Mouse (Mus musculus): ENCODE results near the gene Ifitm5. TPM values are rescaled to one million over a fixed set of nuclear protein-coding genes. Genes with fewer than 3 reads are reported as not detected.

Ifitm5 gene
- polyA plus RNA-seq, 1 experiment from 2014 or later, result 0.82 TPM

DNA sequence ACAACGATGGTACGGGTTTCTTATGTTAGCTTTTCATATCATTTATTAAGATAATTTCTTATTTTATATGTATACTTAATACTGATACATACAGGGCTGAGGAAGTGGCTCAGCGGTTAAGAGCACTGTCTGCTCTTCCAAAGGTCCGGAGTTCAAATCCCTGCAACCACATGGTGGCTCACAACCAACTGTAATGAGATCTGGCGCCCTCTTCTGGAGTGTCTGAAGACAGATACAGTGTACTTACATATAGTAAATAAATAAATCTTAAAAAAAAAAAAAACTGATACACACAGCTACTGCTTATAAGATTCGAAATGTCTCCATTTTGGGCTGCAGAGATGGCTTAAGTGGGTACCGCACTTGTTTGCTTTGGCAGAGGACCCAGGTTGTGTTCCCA is 42.4 kb downstream of the Ifitm5 start:
- no peaks in the 10 kb centered on the region for H3K36me3 ChIP-seq
- no peak overlapping the region for H3K4me3 ChIP-seq
- ATAC-seq (ENCODE audit: low FRiP score, low read depth), result no peak
- no peaks in the 10 kb centered on the region for H3K9me3 ChIP-seq
- peaks cover 11% of the 10 kb centered on the region for H3K4me1 ChIP-seq (replicated peaks)
- H3K4me2 ChIP-seq, result no peak overlapping the region
- 86% methylated on average over 7 of the region's 7 CpGs for WGBS
- H3K27me3 ChIP-seq, result no peaks in the 10 kb centered on the region
- H3K9ac ChIP-seq, result no peak overlapping the region
- no peak overlapping the region for H3K27ac ChIP-seq (replicated peaks)

DNA sequence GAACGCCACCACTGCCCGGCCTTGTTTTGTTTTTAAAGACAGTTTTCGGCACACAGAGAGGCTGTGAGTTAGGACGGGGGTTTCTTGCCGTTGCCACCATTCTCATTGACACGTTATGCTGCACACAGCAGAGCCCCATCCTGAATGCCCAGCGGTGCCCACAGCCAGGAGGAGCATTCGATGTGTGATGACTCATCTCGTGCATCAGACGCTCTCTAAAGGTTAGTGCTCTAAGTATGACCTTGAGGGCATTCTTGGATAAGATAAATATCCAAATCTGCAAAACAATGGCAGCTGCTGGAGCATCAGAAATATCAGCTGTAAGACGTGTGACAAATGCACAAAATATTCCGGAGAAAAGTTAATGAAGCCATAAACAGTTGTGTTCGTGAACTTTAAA is 43.0 kb downstream of the Ifitm5 start:
- Histone ChIP-seq H3K4me3 (no peak overlapping the region), H3K4me2 (no peak overlapping the region), H3K36me3 (no peaks in the 10 kb centered on the region), H3K9ac (no peak overlapping the region), H3K27ac (replicated peaks) (no peak overlapping the region), H3K27me3 (no peaks in the 10 kb centered on the region), H3K9me3 (no peaks in the 10 kb centered on the region), H3K4me1 (replicated peaks) (peaks cover 11% of the 10 kb centered on the region)
- 86% methylated on average over 13 of the region's 13 CpGs for WGBS
- ATAC-seq (ENCODE audit: low FRiP score, low read depth), result no peak

GRCm38 (mm10) chr7:140905642-140906081 is 44.4 kb downstream of the Ifitm5 start:
- no peaks in the 10 kb centered on the region for H3K36me3 ChIP-seq
- no peak for ATAC-seq (ENCODE audit: low FRiP score, low read depth)
- no peak overlapping the region for H3K27ac ChIP-seq (replicated peaks)
- no peak overlapping the region for H3K4me3 ChIP-seq
- 83% methylated on average over 2 of the region's 2 CpGs for WGBS
- H3K4me1 ChIP-seq (replicated peaks), result peaks cover 11% of the 10 kb centered on the region
- no peak overlapping the region for H3K4me2 ChIP-seq
- no peaks in the 10 kb centered on the region for H3K27me3 ChIP-seq
- no peaks in the 10 kb centered on the region for H3K9me3 ChIP-seq
- H3K9ac ChIP-seq, result no peak overlapping the region

DNA sequence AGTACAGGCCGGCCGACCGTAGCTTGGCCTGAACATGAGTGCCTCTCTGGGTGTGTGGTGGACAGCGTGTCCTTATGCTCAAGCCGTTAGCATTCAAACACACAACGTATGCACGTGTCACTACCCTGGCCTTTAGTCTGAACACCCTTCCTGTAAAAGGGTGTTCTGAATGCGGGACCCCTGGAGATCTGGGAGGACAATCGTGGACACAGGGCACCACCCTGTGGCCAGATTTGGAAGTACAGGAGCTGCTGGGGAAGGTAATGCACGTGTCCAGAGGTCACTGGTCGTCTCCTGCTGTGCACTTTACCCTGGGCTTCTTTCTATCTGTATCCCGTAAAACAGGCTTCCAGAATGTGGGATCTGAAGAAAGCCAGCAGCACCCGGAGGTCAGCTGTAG is 46.9 kb downstream of the Ifitm5 start:
- Histone ChIP-seq H3K4me3 (no peak overlapping the region), H3K4me2 (0 out of 2 replicates have a peak overlapping the region, but pooled peaks have one; percentile 13), H3K27me3 (no peaks in the 10 kb centered on the region), H3K27ac (replicated peaks) (no peak overlapping the region), H3K36me3 (peaks cover 8% of the 10 kb centered on the region), H3K9me3 (no peaks in the 10 kb centered on the region), H3K9ac (no peak overlapping the region), H3K4me1 (replicated peaks) (peaks cover 6% of the 10 kb centered on the region)
- peak; percentile 55 for ATAC-seq (ENCODE audit: low FRiP score, low read depth)
- WGBS, result 25% methylated on average over 13 of the region's 13 CpGs

DNA sequence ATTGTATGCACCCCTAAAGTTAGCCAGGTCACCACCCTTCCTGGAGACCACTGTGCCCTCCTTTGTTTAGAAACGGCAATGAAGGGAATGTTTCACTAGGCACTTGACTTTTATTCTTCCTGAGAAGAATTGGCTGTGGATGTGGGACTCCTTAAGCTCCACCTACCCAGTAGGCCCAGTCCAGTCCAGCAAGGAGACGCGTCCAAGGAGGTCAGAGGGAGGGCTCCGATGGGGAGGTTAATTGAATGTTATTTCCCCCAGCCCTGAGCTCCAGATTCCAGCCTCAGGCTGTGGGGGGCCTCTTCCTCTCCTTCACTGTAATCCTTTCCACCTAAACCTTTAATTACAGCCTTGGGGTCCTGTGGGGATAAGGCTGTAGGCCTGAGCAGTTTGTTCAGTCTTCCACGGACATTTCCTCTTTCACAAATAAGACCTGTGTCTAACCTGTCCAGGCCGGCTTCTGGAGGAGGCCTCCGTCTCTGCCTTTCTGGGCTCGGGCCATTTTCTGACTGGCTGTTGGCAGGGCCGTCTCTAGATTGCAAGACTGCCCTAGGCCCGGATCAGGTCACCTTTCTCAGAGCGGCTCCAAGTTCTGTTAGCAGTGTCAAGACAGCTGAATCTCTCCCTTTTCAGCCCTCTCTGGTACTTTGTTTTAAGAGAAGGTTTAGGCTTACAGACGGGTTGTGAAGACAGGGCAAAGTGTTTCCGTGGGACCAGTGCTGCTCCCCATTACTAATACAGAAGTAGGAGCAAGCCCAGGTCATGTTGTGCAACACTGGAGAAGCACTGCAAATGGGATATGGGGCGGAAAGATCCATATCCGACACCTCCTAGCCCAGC is 47.8 kb downstream of the Ifitm5 start:
- WGBS, result 83% methylated on average over 15 of the region's 15 CpGs
- no peaks in the 10 kb centered on the region for H3K9me3 ChIP-seq
- H3K36me3 ChIP-seq, result peaks cover 17% of the 10 kb centered on the region
- no peak overlapping the region for H3K27ac ChIP-seq (replicated peaks)
- peaks cover 6% of the 10 kb centered on the region for H3K4me1 ChIP-seq (replicated peaks)
- H3K4me2 ChIP-seq, result no peak overlapping the region
- H3K27me3 ChIP-seq, result no peaks in the 10 kb centered on the region
- no peak for ATAC-seq (ENCODE audit: low FRiP score, low read depth)
- H3K9ac ChIP-seq, result no peak overlapping the region
- H3K4me3 ChIP-seq, result no peak overlapping the region

- no peak within 1 kb of the TSS for H3K4me3 ChIP-seq
- ATAC-seq (ENCODE audit: low FRiP score, low read depth), result no peak
- no peak within 1 kb of the TSS for H3K9ac ChIP-seq
- H3K27ac ChIP-seq (replicated peaks), result no peak within 1 kb of the TSS
- 77% methylated on average over 10 of the region's 10 CpGs for WGBS
- peaks cover 31% of the 10 kb centered on the region for H3K36me3 ChIP-seq
- no peaks in the 10 kb centered on the region for H3K9me3 ChIP-seq
- H3K27me3 ChIP-seq, result no peaks in the 10 kb centered on the region
- H3K4me1 ChIP-seq (replicated peaks), result peaks cover 6% of the 10 kb centered on the region
- H3K4me2 ChIP-seq, result no peak within 1 kb of the TSS
Observed at GRCm38 (mm10) chr7:140900220-140900619, 49.9 kb downstream of the Ifitm5 start, which contains the start of gene Cox8b. Gene Cox8b, minus strand, starts transcription at chr7:140900446.

- Histone ChIP-seq H3K4me1 (replicated peaks) (peaks cover 6% of the 10 kb centered on the region), H3K4me2 (no peak overlapping the region), H3K36me3 (peaks cover 41% of the 10 kb centered on the region), H3K27me3 (no peaks in the 10 kb centered on the region), H3K9me3 (no peaks in the 10 kb centered on the region), H3K27ac (replicated peaks) (no peak overlapping the region), H3K9ac (no peak overlapping the region), H3K4me3 (no peak overlapping the region)
- no peak for ATAC-seq (ENCODE audit: low FRiP score, low read depth)
- WGBS, result 79% methylated on average over 3 of the region's 3 CpGs
Observed at GRCm38 (mm10) chr7:140899121-140899520, 51.0 kb downstream of the Ifitm5 start.

Other genes with a start within 250 kb of the Ifitm5 start
- gene Cyp2e1, start 186.6 kb downstream of the Ifitm5 start, polyA plus RNA-seq (2015; fragmentation: Nextera tagmentation; extraction: Ambion mirVana), result not detected in 2 replicates
- gene Syce1, start 162.4 kb downstream of the Ifitm5 start, polyA plus RNA-seq (2015; fragmentation: Nextera tagmentation; extraction: Ambion mirVana), result 0.40 and 0.42 TPM in 2 replicates
- gene Zfp941, start 128.1 kb downstream of the Ifitm5 start, polyA plus RNA-seq (2015; fragmentation: Nextera tagmentation; extraction: Ambion mirVana), result 27.1 and 28.3 TPM in 2 replicates
- 0.25 TPM in 2 replicates for gene Urah, start 115.3 kb downstream of the Ifitm5 start, polyA plus RNA-seq (2015; fragmentation: Nextera tagmentation; extraction: Ambion mirVana)
- gene Scgb1c1, start 104.7 kb downstream of the Ifitm5 start, polyA plus RNA-seq (2015; fragmentation: Nextera tagmentation; extraction: Ambion mirVana), result not detected in 2 replicates
- gene Odf3, start 102.5 kb downstream of the Ifitm5 start, polyA plus RNA-seq (2015; fragmentation: Nextera tagmentation; extraction: Ambion mirVana), result not detected in 2 replicates
- not detected in 2 replicates for gene Gm45785, start 94.0 kb downstream of the Ifitm5 start, polyA plus RNA-seq (2015; fragmentation: Nextera tagmentation; extraction: Ambion mirVana)
- gene Ric8a, start 93.3 kb downstream of the Ifitm5 start, polyA plus RNA-seq (2015; fragmentation: Nextera tagmentation; extraction: Ambion mirVana), result 97.6 and 104 TPM in 2 replicates
- gene Bet1l, start 92.7 kb downstream of the Ifitm5 start, polyA plus RNA-seq (2015; fragmentation: Nextera tagmentation; extraction: Ambion mirVana), result 38.0 and 44.3 TPM in 2 replicates
- 245 and 259 TPM in 2 replicates for gene Psmd13, start 68.3 kb downstream of the Ifitm5 start, polyA plus RNA-seq (2015; fragmentation: Nextera tagmentation; extraction: Ambion mirVana)
- gene Sirt3, start 68.0 kb downstream of the Ifitm5 start, polyA plus RNA-seq (2015; fragmentation: Nextera tagmentation; extraction: Ambion mirVana), result 56.4 and 60.5 TPM in 2 replicates
- gene Cox8b, start 49.8 kb downstream of the Ifitm5 start, polyA plus RNA-seq (2015; fragmentation: Nextera tagmentation; extraction: Ambion mirVana), result not detected in 2 replicates
- gene Nlrp6, start 29.4 kb downstream of the Ifitm5 start, polyA plus RNA-seq (2015; fragmentation: Nextera tagmentation; extraction: Ambion mirVana), result 0.67 and 0.88 TPM in 2 replicates
- 9.1 TPM in 2 replicates for gene Pgghg, start 8.9 kb downstream of the Ifitm5 start, polyA plus RNA-seq (2015; fragmentation: Nextera tagmentation; extraction: Ambion mirVana)
- not detected in 2 replicates for gene Gm45717, start 5.6 kb upstream of the Ifitm5 start, polyA plus RNA-seq (2015; fragmentation: Nextera tagmentation; extraction: Ambion mirVana)
- 190 and 193 TPM in 2 replicates for gene Ifitm2, start 5.7 kb upstream of the Ifitm5 start, polyA plus RNA-seq (2015; fragmentation: Nextera tagmentation; extraction: Ambion mirVana)
- gene Ifitm1, start 16.9 kb upstream of the Ifitm5 start, polyA plus RNA-seq (2015; fragmentation: Nextera tagmentation; extraction: Ambion mirVana), result 16.6 and 19.9 TPM in 2 replicates
- 36.8 and 54.6 TPM in 2 replicates for gene Ifitm3, start 60.5 kb upstream of the Ifitm5 start, polyA plus RNA-seq (2015; fragmentation: Nextera tagmentation; extraction: Ambion mirVana)
- gene Ifitm6, start 67.6 kb upstream of the Ifitm5 start, polyA plus RNA-seq (2015; fragmentation: Nextera tagmentation; extraction: Ambion mirVana), result 0.79 and 1.7 TPM in 2 replicates
- not detected in 2 replicates for gene Gm17387, start 78.8 kb upstream of the Ifitm5 start, polyA plus RNA-seq (2015; fragmentation: Nextera tagmentation; extraction: Ambion mirVana)
- 45.6 and 57.3 TPM in 2 replicates for gene B4galnt4, start 110.8 kb upstream of the Ifitm5 start, polyA plus RNA-seq (2015; fragmentation: Nextera tagmentation; extraction: Ambion mirVana)
- gene Pkp3, start 127.9 kb upstream of the Ifitm5 start, polyA plus RNA-seq (2015; fragmentation: Nextera tagmentation; extraction: Ambion mirVana), result 0.25 and 0.29 TPM in 2 replicates
- 3.2 and 3.3 TPM in 2 replicates for gene Sigirr, start 150.3 kb upstream of the Ifitm5 start, polyA plus RNA-seq (2015; fragmentation: Nextera tagmentation; extraction: Ambion mirVana)
- gene Ano9, start 167.5 kb upstream of the Ifitm5 start, polyA plus RNA-seq (2015; fragmentation: Nextera tagmentation; extraction: Ambion mirVana), result 0.41 and 0.47 TPM in 2 replicates
- 80.2 and 97.6 TPM in 2 replicates for gene Ptdss2, start 172.1 kb upstream of the Ifitm5 start, polyA plus RNA-seq (2015; fragmentation: Nextera tagmentation; extraction: Ambion mirVana)
- 49.5 and 53.2 TPM in 2 replicates for gene Rnh1, start 222.6 kb upstream of the Ifitm5 start, polyA plus RNA-seq (2015; fragmentation: Nextera tagmentation; extraction: Ambion mirVana)
- 182 and 186 TPM in 2 replicates for gene Hras, start 243.7 kb upstream of the Ifitm5 start, polyA plus RNA-seq (2015; fragmentation: Nextera tagmentation; extraction: Ambion mirVana)
- gene Lrrc56, start 243.9 kb upstream of the Ifitm5 start, polyA plus RNA-seq (2015; fragmentation: Nextera tagmentation; extraction: Ambion mirVana), result 8.8 and 11.2 TPM in 2 replicates